Mouse (Mus musculus): ENCODE measurements at regions not wholly inside any gene's neighbourhood (a gene's known extent, or its start where the extent isn't known, plus 50 kb on each side); places are given as distances from the start of the nearest gene placed in this dataset.

GRCm38 (mm10) chr15:7697724-7698123 is 112.9 kb upstream of the Gdnf start:
- no peak for DNase-seq

- DNase-seq: no peak
Measured at GRCm38 (mm10) chr15:7708836-7709235, 101.8 kb upstream of the Gdnf start.

- no peak for DNase-seq
Measured at GRCm38 (mm10) chr15:7714641-7715040, 96.0 kb upstream of the Gdnf start.

GRCm38 (mm10) chr15:7716188-7716587 is 94.5 kb upstream of the Gdnf start:
- no peak for DNase-seq

GRCm38 (mm10) chr15:7723202-7723721 is 87.4 kb upstream of the Gdnf start:
- no peak for DNase-seq

- DNase-seq: no peak
Measured at GRCm38 (mm10) chr15:7723770-7724169, 86.9 kb upstream of the Gdnf start.

GRCm38 (mm10) chr15:7725505-7725904 is 85.1 kb upstream of the Gdnf start:
- DNase-seq: no peak

- no peak for DNase-seq
Measured at GRCm38 (mm10) chr15:7747586-7747985, 63.1 kb upstream of the Gdnf start.

- no peak for DNase-seq
Measured at GRCm38 (mm10) chr15:7750441-7750840, 60.2 kb upstream of the Gdnf start.

Data from kidney, adult 8-10 months (tissue).